26 mouse cellular contexts compared by ENCODE assay signal in the genomic region with DNA sequence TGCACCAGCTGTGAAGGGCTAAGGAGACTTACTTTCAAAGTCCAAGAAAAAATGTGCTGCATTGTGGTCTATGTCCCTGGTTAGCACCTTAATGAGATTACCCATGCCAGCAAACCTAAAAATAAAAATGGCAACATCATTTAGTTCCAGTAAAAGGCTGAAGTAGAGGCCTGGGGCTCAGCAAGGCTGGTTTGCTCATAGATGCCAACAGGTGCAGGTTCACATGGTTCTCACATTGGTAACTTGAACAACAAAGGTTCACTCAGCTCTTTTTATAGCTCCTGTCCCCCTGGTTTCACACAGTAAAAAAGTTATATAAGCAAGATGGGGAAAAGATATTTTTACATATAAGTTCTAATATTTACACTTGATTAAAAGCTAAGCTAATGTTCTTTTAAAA. TPM values are rescaled to one million over a fixed set of nuclear protein-coding genes. Genes with fewer than 3 reads are reported as not detected.
DNase-seq lines count a peak whose midpoint lies in the region; ATAC-seq and TF ChIP-seq lines count a peak whose summit lies in the region.
"Had no signal": no experiment of that assay in that cellular context is flagged by ENCODE, and none has a peak within 500 bp of the region (broad histone marks: within the 10 kb centered on the region; RNA-seq: fewer than 3 reads in every experiment).

No protein-coding gene starts in this region.

- H3K4me2 ChIP-seq in limb, embryonic 13.5 days (replicated peaks) = no peak overlapping the region
- H3K4me2 ChIP-seq in CH12.LX (ENCODE audit: insufficient read depth, low read depth, poor library complexity, severe bottlenecking) (no peak overlapping the region), myocyte (ENCODE audit: low read depth) (peak overlapping the region; percentile 2)
- H3K4me2 ChIP-seq: embryonic facial prominence, embryonic 15.5 days; heart, embryonic 12.5 days; hindbrain, embryonic 15.5 days had no signal

- 0 out of 2 replicates have a peak, but pooled peaks cover 4% of the 10 kb centered on the region for H3K4me1 ChIP-seq in limb, embryonic 13.5 days
- H3K4me1 ChIP-seq in limb, embryonic 10.5 days = no peaks in the 10 kb centered on the region
- peaks cover 3 to 69% of the 10 kb centered on the region in 2 experiments; a peak in 2 of 4 replicates for H3K4me1 ChIP-seq in CH12.LX (ENCODE audit: control insufficient read depth in 1 of 2, insufficient read depth in 2 of 2)
- H3K4me1 ChIP-seq: embryonic facial prominence, embryonic 15.5 days; forebrain, embryonic 10.5 days; hindbrain, embryonic 15.5 days had no signal

- intact Hi-C loops in gastrocnemius, adult 2 months (cut with DNase I) = loop anchor here (5.0 to 10.0 kb wide), 2 partner anchors 35 to 147 kb away; no protein-coding TSS in a partner anchor
- intact Hi-C loops in gastrocnemius, postnatal 14 days (cut with DNase I; ENCODE audit: low total_unique reads) = no loop called here

- no peaks in the 10 kb centered on the region for H3K36me3 ChIP-seq in limb, embryonic 13.5 days
- no peaks in the 10 kb centered on the region for H3K36me3 ChIP-seq in limb, embryonic 10.5 days
- H3K36me3 ChIP-seq in CH12.LX (replicated peaks in 1 of 2; ENCODE audit: control insufficient read depth in 1 of 2, insufficient read depth in 1 of 2, low read length in 1 of 2) = peaks cover 3 to 61% of the 10 kb centered on the region in 2 experiments
- H3K36me3 ChIP-seq in myocyte (ENCODE audit: control insufficient read depth, insufficient read depth) = peaks cover 4% of the 10 kb centered on the region
- H3K36me3 ChIP-seq: embryonic facial prominence, embryonic 15.5 days; forebrain, embryonic 10.5 days; heart, embryonic 12.5 days; hindbrain, embryonic 15.5 days had no signal

- no peak for TF ChIP-seq RAD21 in CH12.LX (IDR thresholded peaks at IDR 0.05; ENCODE audit: low read depth, low read length)

- H3K9me3 ChIP-seq in limb, embryonic 13.5 days = no peaks in the 10 kb centered on the region
- H3K9me3 ChIP-seq in limb, embryonic 10.5 days (replicated peaks) = no peaks in the 10 kb centered on the region
- no peaks in the 10 kb centered on the region for H3K9me3 ChIP-seq in CH12.LX (replicated peaks; ENCODE audit: low read length)
- H3K9me3 ChIP-seq: embryonic facial prominence, embryonic 15.5 days; forebrain, embryonic 10.5 days; G1E; heart, embryonic 12.5 days; hindbrain, embryonic 15.5 days had no signal

- in situ Hi-C loops in CH12.LX (cut with MboI; ENCODE audit: low pct_ligation_motif_present, low pct_unique_long_range_greater_than_20kb, low sequenced_read_pairs) = no loop called here

- no peaks in the 10 kb centered on the region for H3K27me3 ChIP-seq in limb, embryonic 13.5 days
- H3K27me3 ChIP-seq in limb, embryonic 10.5 days (ENCODE audit: low read depth, poor library complexity, severe bottlenecking) = no peaks in the 10 kb centered on the region
- H3K27me3 ChIP-seq in CH12.LX (replicated peaks) = no peaks in the 10 kb centered on the region
- H3K27me3 ChIP-seq in myocyte (ENCODE audit: control insufficient read depth, insufficient read depth, insufficient read length) = no peaks in the 10 kb centered on the region
- H3K27me3 ChIP-seq: embryonic facial prominence, embryonic 15.5 days; heart, embryonic 12.5 days; hindbrain, embryonic 15.5 days had no signal

- dilution Hi-C loops in CH12.LX (cut with MboI; ENCODE audit: extremely low pct_ligation_motif_present, extremely low pct_unique_long_range_greater_than_20kb, low sequenced_read_pairs) = no loop called here

- no peak for TF ChIP-seq EP300 in CH12.LX (IDR thresholded peaks at IDR 0.05; ENCODE audit: low read length)

- peak; percentile 11; the same call in 1 of the 2 replicates for ATAC-seq in limb, embryonic 13.5 days (ENCODE audit: low FRiP score, low read depth)
- ATAC-seq: forebrain, embryonic 14.5 days; inflammation-experienced regulatory T-cells, adult 6 months had no signal

- no peak for DNase-seq in gastrocnemius, adult 2 months
- no peak for DNase-seq in gastrocnemius, postnatal 14 days
- DNase-seq in limb, embryonic 10.5 days (ENCODE audit: low spot score) = no peak
- peak; percentile 31 for DNase-seq in CH12.LX (ENCODE audit: extremely low read depth)
- no peak for DNase-seq in embryo, embryonic 10.5 days (ENCODE audit: low spot score)
- DNase-seq: adrenal gland, adult 8-10 months; adrenal gland, postnatal 36 days; cerebellum, adult 11-12 months; cerebellum, adult 9-10 months; cerebellum, postnatal 25 days; gastrocnemius, postnatal 10 days; heart, postnatal 36 days had no signal

- TF ChIP-seq CTCF in gastrocnemius, adult 2 months (IDR thresholded peaks at IDR 0.05) = no peak
- no peak for TF ChIP-seq CTCF in CH12.LX (conservative IDR thresholded peaks at IDR 0.05 in 1 of 2, IDR thresholded peaks at IDR 0.05 in 1 of 2; ENCODE audit: low read depth in 2 of 2, low read length in 2 of 2)

- TF ChIP-seq POLR2A in CH12.LX (IDR thresholded peaks at IDR 0.05; ENCODE audit: low read depth, low read length) (no peak), myocyte (IDR thresholded peaks at IDR 0.05; ENCODE audit: insufficient read length, low read depth) (no peak)

- H3K79me2 ChIP-seq in CH12.LX (replicated peaks; ENCODE audit: control insufficient read depth, extremely low read depth, insufficient read depth, poor library complexity, severe bottlenecking) (peaks cover 9% of the 10 kb centered on the region; the same call in 1 of the 2 replicates), myocyte (ENCODE audit: control insufficient read depth, insufficient read depth) (peaks cover 10% of the 10 kb centered on the region)

- peak overlapping the region; percentile 50 for H3K27ac ChIP-seq in gastrocnemius, adult 2 months
- no peak overlapping the region for H3K27ac ChIP-seq in limb, embryonic 13.5 days
- no peak overlapping the region for H3K27ac ChIP-seq in limb, embryonic 10.5 days
- no peak overlapping the region for H3K27ac ChIP-seq in CH12.LX (ENCODE audit: insufficient read depth, low read depth)
- H3K27ac ChIP-seq: embryonic facial prominence, embryonic 15.5 days; forebrain, embryonic 10.5 days; hindbrain, embryonic 15.5 days had no signal

- H3ac ChIP-seq in myocyte (ENCODE audit: control insufficient read depth, insufficient read length) = no peak overlapping the region

- no peak overlapping the region for H3K4me3 ChIP-seq in gastrocnemius, adult 2 months
- H3K4me3 ChIP-seq in limb, embryonic 13.5 days = no peak overlapping the region
- H3K4me3 ChIP-seq in limb, embryonic 10.5 days = no peak overlapping the region
- H3K4me3 ChIP-seq in CH12.LX (replicated peaks in 1 of 3; ENCODE audit: low read depth in 2 of 3, low read length in 2 of 3, poor library complexity in 1 of 3) (no peak overlapping the region), myocyte (no peak overlapping the region)
- H3K4me3 ChIP-seq: embryonic facial prominence, embryonic 15.5 days; erythroblast, embryonic 14.5 days; forebrain, embryonic 10.5 days; heart, embryonic 12.5 days; hindbrain, embryonic 15.5 days had no signal

- H3K9ac ChIP-seq in limb, embryonic 13.5 days = no peak overlapping the region
- H3K9ac ChIP-seq in CH12.LX (ENCODE audit: insufficient read depth, low read depth) = no peak overlapping the region
- H3K9ac ChIP-seq: embryonic facial prominence, embryonic 15.5 days; heart, embryonic 12.5 days; hindbrain, embryonic 15.5 days had no signal

TF ChIP-seq in CH12.LX, 34 proteins besides CTCF, POLR2A, EP300 and RAD21:
- TF ChIP-seq ZKSCAN1 (IDR thresholded peaks at IDR 0.05; ENCODE audit: borderline replicate concordance, low read depth, low read length) = no peak
- TF ChIP-seq MEF2A (IDR thresholded peaks at IDR 0.05; ENCODE audit: borderline replicate concordance, low read depth, low read length) = peak; percentile 16; the same call in 1 of the 2 replicates

TF ChIP-seq in myocyte, 11 proteins besides CTCF, POLR2A, EP300 and RAD21:
- TF ChIP-seq TCF12 (IDR thresholded peaks at IDR 0.05; ENCODE audit: insufficient read depth, poor library complexity, severe bottlenecking) (peak; percentile 22), MYOG (IDR thresholded peaks at IDR 0.05; ENCODE audit: control insufficient read depth in 1 of 3, insufficient read depth in 1 of 3, insufficient read length in 2 of 3, low read depth in 2 of 3) (peak in 2 of 3 experiments; percentile 36 to 49), MYOD1 (IDR thresholded peaks at IDR 0.05; ENCODE audit: control insufficient read depth in 1 of 3, insufficient read length in 2 of 3, low read depth in 2 of 3) (peak; percentile 54 to 86 (median 58)), REST (IDR thresholded peaks at IDR 0.05; ENCODE audit: insufficient read depth, insufficient read length) (no peak), MAX (IDR thresholded peaks at IDR 0.05; ENCODE audit: low read depth) (no peak), CEBPB (IDR thresholded peaks at IDR 0.05; ENCODE audit: insufficient read depth, poor library complexity, severe bottlenecking) (no peak)

RNA-seq across cellular contexts. Expression of gene Gsdmc4, which starts 45.5 kb away (rescaled TPM):
- not detected for total RNA-seq in gastrocnemius, adult 2 months (2021)
- not detected for total RNA-seq in gastrocnemius, postnatal 14 days (2021)
- polyA plus RNA-seq in limb, embryonic 13.5 days (2015; fragmentation: Nextera tagmentation; extraction: Ambion mirVana) = not detected in 2 replicates
- not detected in 2 replicates for polyA plus RNA-seq in limb, embryonic 10.5 days (2016; fragmentation: Nextera tagmentation; extraction: Ambion mirVana)
- not detected in 2 replicates for total RNA-seq in CH12.LX (2012; rRNA removed)
- 0.11 TPM in 1 of 2 replicates, not detected in the other for total RNA-seq in CH12.LX (2014; rRNA removed)
- 0.11 TPM in 1 of 2 replicates, not detected in the other for polyA plus RNA-seq in CH12.LX (2012; ENCODE audit: insufficient read length, low read depth)
- polyA plus RNA-seq in myocyte (2012; fragmentation: generic; extraction: Trizol) = 0.06 TPM
- total RNA-seq: adrenal gland, postnatal 36 days; G1E; gastrocnemius, postnatal 10 days; granulocyte monocyte progenitor cell, adult 5-6 weeks; heart, adult 8-10 months; heart, postnatal 36 days had no signal
- polyA plus RNA-seq: brain, embryonic 14.5 days; embryonic facial prominence, embryonic 15.5 days; erythroblast, embryonic 14.5 days; forebrain, embryonic 14.5 days; G1E; heart, embryonic 12.5 days; hindbrain, embryonic 11.5 days; hindbrain, embryonic 15.5 days had no signal
